Mouse (Mus musculus): ENCODE results near the gene Vmn2r112. TPM values are rescaled to one million over a fixed set of nuclear protein-coding genes. Genes with fewer than 3 reads are reported as not detected.
"Not testable (repeated sequence)": the region's sequence is repeated elsewhere in the genome, so short reads cannot be mapped to it uniquely, and the experiment has no call there.

Gene Vmn2r112
- not detected in 2 replicates for polyA plus RNA-seq (2015; fragmentation: Nextera tagmentation; extraction: Ambion mirVana)

DNA sequence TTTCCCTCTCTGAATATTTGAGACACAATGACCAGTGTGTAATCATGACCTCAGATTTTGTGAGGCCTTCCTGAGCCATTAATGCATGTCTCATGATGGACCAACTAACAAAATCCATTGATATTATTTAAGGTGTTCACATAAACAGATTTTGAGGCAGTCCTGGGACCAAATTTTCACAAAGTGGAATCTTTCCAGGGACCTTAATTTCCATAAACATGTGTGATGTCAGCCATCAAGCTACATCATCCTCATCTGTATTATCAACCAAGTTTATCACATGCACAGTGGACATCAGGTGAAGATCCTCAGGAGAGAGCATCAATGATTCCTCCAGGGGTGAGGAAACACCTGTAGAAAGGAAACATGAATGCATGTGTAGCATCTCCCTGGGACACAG is at the start of gene Vmn2r112:
TSS of gene Vmn2r112 (plus strand) at position 301 of the 400 bp plus-strand sequence.
- not testable (repeated sequence) for H3K36me3 ChIP-seq; ATAC-seq (ENCODE audit: low read depth); H3K9me3 ChIP-seq (replicated peaks); H3K27me3 ChIP-seq; DNase-seq; H3K4me2 ChIP-seq; H3K9ac ChIP-seq; H3K27ac ChIP-seq; H3K4me3 ChIP-seq (replicated peaks); H3K4me1 ChIP-seq (replicated peaks)

DNA sequence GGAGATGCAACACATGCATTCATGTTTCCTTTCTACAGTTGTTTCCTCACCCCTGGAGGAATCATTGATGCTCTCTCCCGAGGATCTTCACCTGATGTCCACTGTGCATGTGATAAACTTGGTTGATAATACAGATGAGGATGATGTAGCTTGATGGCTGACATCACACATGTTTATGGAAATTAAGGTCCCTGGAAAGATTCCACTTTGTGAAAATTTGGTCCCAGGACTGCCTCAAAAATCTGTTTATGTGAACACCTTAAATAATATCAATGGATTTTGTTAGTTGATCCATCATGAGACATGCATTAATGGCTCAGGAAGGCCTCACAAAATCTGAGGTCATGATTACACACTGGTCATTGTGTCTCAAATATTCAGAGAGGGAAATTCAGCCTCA is 27.4 kb upstream of the Vmn2r112 start, which contains the start of gene Vmn2r111:
TSS of gene Vmn2r111 (minus strand) at position 101 of the 400 bp plus-strand sequence.
- H3K4me1 ChIP-seq (replicated peaks); H3K4me2 ChIP-seq; H3K4me3 ChIP-seq (replicated peaks); H3K36me3 ChIP-seq; H3K9ac ChIP-seq; H3K27ac ChIP-seq; ATAC-seq (ENCODE audit: low read depth); DNase-seq; H3K9me3 ChIP-seq (replicated peaks); H3K27me3 ChIP-seq: not testable (repeated sequence)
- WGBS (ENCODE audit: insufficient replicate concordance): 21% methylated on average over 1 of the region's 1 CpGs

DNA sequence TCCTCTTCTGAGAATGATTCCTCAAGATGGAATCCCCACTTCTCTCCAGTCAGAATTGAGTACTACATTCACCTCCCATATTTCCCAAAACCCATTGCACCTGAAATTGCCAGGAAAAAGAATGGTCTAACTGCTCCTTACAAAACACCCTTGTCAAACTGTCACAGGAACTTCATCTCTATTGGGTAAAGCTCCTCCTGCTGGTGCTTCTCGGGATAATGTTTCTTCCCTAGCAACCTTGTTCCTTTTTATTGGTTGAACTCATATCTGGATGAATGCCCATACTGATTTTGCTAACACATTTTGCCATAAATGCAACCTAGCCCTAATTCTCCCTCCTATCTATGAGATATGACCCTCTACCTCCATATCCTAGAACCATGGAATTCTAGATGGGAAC is 29.9 kb downstream of the Vmn2r112 start:
- Histone ChIP-seq H3K4me1 (replicated peaks) (no peaks in the 10 kb centered on the region), H3K9ac (no peak overlapping the region), H3K4me2 (no peak overlapping the region), H3K36me3 (no peaks in the 10 kb centered on the region), H3K27ac (no peak overlapping the region), H3K27me3 (no peaks in the 10 kb centered on the region), H3K4me3 (replicated peaks) (no peak overlapping the region), H3K9me3 (replicated peaks) (no peaks in the 10 kb centered on the region)
- DNase-seq (no peak), ATAC-seq (ENCODE audit: low read depth) (no peak)
- 58% methylated on average over 1 of the region's 1 CpGs for WGBS (ENCODE audit: insufficient replicate concordance)

Other genes with a start within 250 kb of the Vmn2r112 start
- 6.3 and 8.0 TPM in 2 replicates for gene Zfp944, start 239.6 kb upstream of the Vmn2r112 start, polyA plus RNA-seq (2015; fragmentation: Nextera tagmentation; extraction: Ambion mirVana)
- 4.1 and 5.7 TPM in 2 replicates for gene Zfp758, start 239.5 kb upstream of the Vmn2r112 start, polyA plus RNA-seq (2015; fragmentation: Nextera tagmentation; extraction: Ambion mirVana)
- 3.1 and 3.9 TPM in 2 replicates for gene Zfp946, start 176.7 kb upstream of the Vmn2r112 start, polyA plus RNA-seq (2015; fragmentation: Nextera tagmentation; extraction: Ambion mirVana)
- not detected in 2 replicates for gene Vmn2r111, start 27.5 kb upstream of the Vmn2r112 start, polyA plus RNA-seq (2015; fragmentation: Nextera tagmentation; extraction: Ambion mirVana)